ENCODE assay signal across 23 mouse cellular contexts in genomic region chr16:96676663-96677062, GRCm38 (mm10).
"Had no signal": no experiment of that assay in that cellular context is flagged by ENCODE, and none has a peak within 500 bp of the region (broad histone marks: within the 10 kb centered on the region; RNA-seq: fewer than 3 reads in every experiment).

No protein-coding gene starts in this region.

- DNase-seq: kidney, adult 18-20 months; kidney, adult 9 months; kidney, postnatal 25 days; layer of hippocampus, adult 9-11 months; liver, embryonic 13.5 days; lung, adult 2 months; lung, postnatal 14 days; lung, postnatal 4 days; right cerebral cortex, adult 18-20 months; right cerebral cortex, postnatal 14 days; right cerebral cortex, postnatal 4 days; thymus, adult 2 months; thymus, postnatal 25 days had no signal

- H3K4me2 ChIP-seq: liver, embryonic 13.5 days; midbrain, embryonic 13.5 days; neural tube, embryonic 12.5 days; neural tube, embryonic 15.5 days had no signal

- H3K4me1 ChIP-seq: liver, embryonic 13.5 days; megakaryocyte, embryonic 14.5 days had no signal

- H3K9ac ChIP-seq: liver, embryonic 13.5 days; midbrain, embryonic 13.5 days; neural tube, embryonic 12.5 days; neural tube, embryonic 15.5 days had no signal

- H3K27ac ChIP-seq: kidney, postnatal 0 days; layer of hippocampus, adult 2 months; liver, embryonic 13.5 days; midbrain, embryonic 10.5 days; midbrain, embryonic 13.5 days; neural tube, embryonic 12.5 days; neural tube, embryonic 15.5 days; stomach, postnatal 0 days had no signal

- H3K27me3 ChIP-seq: liver, embryonic 13.5 days; midbrain, embryonic 13.5 days; neural tube, embryonic 12.5 days; neural tube, embryonic 15.5 days had no signal

- H3K4me3 ChIP-seq: layer of hippocampus, adult 2 months; liver, embryonic 13.5 days; megakaryocyte, embryonic 14.5 days; midbrain, embryonic 10.5 days; midbrain, embryonic 13.5 days; neural tube, embryonic 12.5 days; neural tube, embryonic 15.5 days had no signal

- ATAC-seq: inflammation-experienced regulatory T-cells, adult 6 months; intestine, embryonic 16.5 days; midbrain, embryonic 13.5 days had no signal

- H3K9me3 ChIP-seq: liver, embryonic 13.5 days; megakaryocyte, embryonic 14.5 days; midbrain, embryonic 10.5 days; midbrain, embryonic 13.5 days; neural tube, embryonic 12.5 days; neural tube, embryonic 15.5 days had no signal

- H3K36me3 ChIP-seq: liver, embryonic 13.5 days; midbrain, embryonic 10.5 days; neural tube, embryonic 12.5 days had no signal
